Mouse (Mus musculus) liver, embryonic 16.5 days (tissue): ENCODE results near the gene Lrrtm3. TPM values are rescaled to one million over a fixed set of nuclear protein-coding genes. Genes with fewer than 3 reads are reported as not detected.

Experiments
- ATAC-seq: fragments of 200-750 bp; cut with Nextera tagmentation; 2 replicates; pipeline ENCODE4 v1.8.0; 2017; ENCODE audit warnings: low read depth, mild to moderate bottlenecking, moderate number of reproducible peaks, moderate library complexity
- H3K27ac ChIP-seq: fragments of 300-500 bp; sonication (generic); 2 replicates; pipeline ENCODE4 v1.5.1; 2014; ENCODE audit warnings: mild to moderate bottlenecking, low read length
- H3K27me3 ChIP-seq: fragments of 300-500 bp; sonication (generic); 2 replicates; pipeline ENCODE4 v1.6.1; 2014; ENCODE audit warnings: low read depth, low read length, mixed read lengths; ENCODE audit not compliant: control insufficient read depth, insufficient read depth
- H3K36me3 ChIP-seq: fragments of 300-500 bp; sonication (generic); 2 replicates; pipeline ENCODE4 v1.6.1; 2014; ENCODE audit warnings: mild to moderate bottlenecking; ENCODE audit not compliant: control insufficient read depth, insufficient read depth
- H3K4me1 ChIP-seq: fragments of 300-500 bp; sonication (generic); 2 replicates; pipeline ENCODE4 v1.6.1; 2014; ENCODE audit warnings: low read depth, low read length, mixed read lengths; ENCODE audit not compliant: control insufficient read depth
- H3K4me2 ChIP-seq: fragments of 300-500 bp; sonication (generic); 2 replicates; pipeline ENCODE4 v1.6.1; 2014; ENCODE audit warnings: low read depth, low read length, mixed read lengths
- H3K4me3 ChIP-seq: fragments of 300-500 bp; sonication (generic); 2 replicates; pipeline ENCODE4 v1.5.1; 2014; ENCODE audit warnings: low read depth, mild to moderate bottlenecking, low read length
- H3K9ac ChIP-seq: fragments of 300-500 bp; sonication (generic); 2 replicates; pipeline ENCODE4 v1.6.1; 2014; ENCODE audit warnings: low read depth, low read length
- H3K9me3 ChIP-seq: fragments of 300-500 bp; sonication (generic); replicated peaks from 2 replicates; pipeline ENCODE4 v1.6.1; 2016; ENCODE audit warnings: low read length; ENCODE audit not compliant: control insufficient read depth
- WGBS: fragments of 180-500 bp; shearing (Covaris S2); extraction: QIAGEN DNeasy Blood & Tissue Kit; methylation state at CpG from one replicate; pipeline ENCODE4 v1.1.7; 2014; ENCODE audit not compliant: insufficient replicate concordance; 5-methylcytosine and 5-hydroxymethylcytosine counted together
- polyA plus RNA-seq: library from polyadenylated mRNA; unstranded; fragments of >200 nt; fragmentation: Nextera tagmentation; extraction: Ambion mirVana; gene quantifications from 2 replicates; pipeline ENCODE4 v1.2.1, GENCODE M21; 2015

The Lrrtm3 gene
- polyA plus RNA-seq, 1 experiment from 2014 or later = not detected

DNA sequence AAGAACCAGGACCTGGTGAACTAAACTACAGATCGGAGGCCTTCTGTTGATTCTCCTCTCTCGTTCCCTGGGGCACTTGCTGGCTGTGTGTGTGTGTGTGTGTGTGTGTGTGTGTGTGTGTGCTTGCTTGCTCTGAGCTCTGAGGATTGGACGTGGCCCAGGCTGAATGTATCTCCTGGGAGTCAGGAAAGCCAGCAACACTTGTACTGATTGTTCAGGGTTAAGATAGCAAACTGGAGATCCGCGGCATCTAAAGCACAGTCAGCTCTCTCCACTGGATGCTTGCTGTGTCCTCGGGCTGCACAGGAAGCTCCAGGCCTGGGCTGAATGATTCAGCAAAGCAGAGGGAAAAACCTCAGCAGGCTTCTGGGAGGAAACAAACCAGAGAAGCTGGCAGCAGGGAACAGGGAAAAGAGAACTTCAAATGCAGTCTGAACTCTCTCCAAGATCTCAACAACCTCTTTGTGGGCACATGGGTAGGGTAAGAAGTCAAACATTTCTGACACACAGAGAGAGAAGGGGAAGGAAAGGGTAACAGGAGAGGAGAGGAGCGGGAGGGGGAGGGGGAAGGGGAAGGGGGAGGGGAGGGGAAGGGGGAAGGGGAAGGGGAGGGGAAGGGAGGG lies 135.7 kb downstream of the Lrrtm3 start:
- Histone ChIP-seq H3K4me1 (no peaks in the 10 kb centered on the region), H3K4me2 (no peak overlapping the region), H3K27ac (no peak overlapping the region), H3K9me3 (no peaks in the 10 kb centered on the region), H3K27me3 (no peaks in the 10 kb centered on the region), H3K9ac (no peak overlapping the region), H3K36me3 (no peaks in the 10 kb centered on the region), H3K4me3 (no peak overlapping the region)
- no peak for ATAC-seq
- 20% methylated on average over 6 of the region's 7 CpGs for WGBS

DNA sequence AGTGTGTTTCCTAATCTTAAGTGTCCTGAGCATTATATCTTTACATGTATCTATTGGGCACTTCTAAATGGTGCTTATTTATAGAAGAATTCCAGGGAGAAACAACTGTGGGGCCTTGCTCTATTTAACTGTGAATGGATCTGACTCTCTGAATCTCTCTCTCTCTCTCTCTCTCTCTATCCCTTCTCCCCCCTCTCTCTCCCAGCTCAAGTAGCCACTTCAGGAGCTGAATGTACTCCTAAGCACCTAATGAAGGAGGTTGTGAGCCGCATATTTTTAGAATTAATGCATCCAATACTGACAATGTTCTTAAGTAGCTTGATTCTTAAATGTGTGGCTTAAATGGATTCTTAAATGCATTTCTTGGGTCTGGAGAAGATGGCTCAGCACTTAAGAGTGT lies 138.6 kb downstream of the Lrrtm3 start:
- no peaks in the 10 kb centered on the region for H3K36me3 ChIP-seq
- H3K4me3 ChIP-seq = no peak overlapping the region
- no peak overlapping the region for H3K9ac ChIP-seq
- no peaks in the 10 kb centered on the region for H3K4me1 ChIP-seq
- H3K4me2 ChIP-seq = no peak overlapping the region
- no peak overlapping the region for H3K27ac ChIP-seq
- 73% methylated on average over 1 of the region's 1 CpGs for WGBS
- ATAC-seq = no peak
- no peaks in the 10 kb centered on the region for H3K9me3 ChIP-seq
- H3K27me3 ChIP-seq = no peaks in the 10 kb centered on the region

DNA sequence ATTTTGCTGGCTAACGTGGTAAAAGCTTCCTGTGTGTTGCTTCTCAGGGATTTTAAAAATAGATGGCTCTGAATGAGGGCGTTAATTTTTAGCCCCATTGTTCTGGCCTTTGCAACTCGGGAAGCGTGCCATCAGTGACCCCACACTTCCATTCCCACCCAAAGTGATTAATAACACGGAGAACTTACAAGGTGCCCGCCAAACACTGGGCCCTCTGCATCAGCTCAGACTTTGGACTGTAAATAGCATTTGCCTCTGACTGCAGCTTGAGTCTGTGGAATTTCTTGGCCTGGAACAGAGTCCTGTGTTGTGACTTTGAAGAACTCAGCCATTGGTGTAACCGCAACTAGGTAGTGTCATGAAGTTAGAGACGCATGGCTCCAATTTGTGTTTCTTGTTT lies 139.2 kb downstream of the Lrrtm3 start:
- H3K27ac ChIP-seq = no peak overlapping the region
- no peak for ATAC-seq
- H3K4me1 ChIP-seq = no peaks in the 10 kb centered on the region
- WGBS = 46% methylated on average over 8 of the region's 8 CpGs
- no peaks in the 10 kb centered on the region for H3K27me3 ChIP-seq
- H3K4me3 ChIP-seq = no peak overlapping the region
- H3K36me3 ChIP-seq = no peaks in the 10 kb centered on the region
- H3K9me3 ChIP-seq = no peaks in the 10 kb centered on the region
- H3K9ac ChIP-seq = no peak overlapping the region
- H3K4me2 ChIP-seq = no peak overlapping the region

DNA sequence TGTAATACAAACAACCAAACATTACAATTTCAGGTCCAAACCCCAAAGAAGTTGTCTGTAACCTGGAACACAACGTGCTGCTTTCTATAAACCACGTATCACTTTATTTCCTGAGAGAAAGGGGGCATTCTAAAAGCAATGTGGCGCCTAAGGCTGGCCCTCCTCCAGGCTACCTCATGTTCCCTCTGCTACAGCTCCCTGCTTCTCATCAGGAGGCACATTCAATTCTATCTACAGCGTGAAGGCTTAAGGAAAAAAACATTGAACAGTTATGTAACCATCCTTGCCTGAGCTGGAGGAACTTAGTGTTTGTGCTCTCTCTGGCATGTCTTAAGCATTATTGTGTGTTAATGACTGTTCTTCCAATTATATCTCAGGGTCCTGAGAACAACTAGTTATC lies 142.8 kb downstream of the Lrrtm3 start:
- H3K4me2 ChIP-seq = no peak overlapping the region
- H3K9ac ChIP-seq = no peak overlapping the region
- H3K27ac ChIP-seq = no peak overlapping the region
- H3K9me3 ChIP-seq = no peaks in the 10 kb centered on the region
- no peaks in the 10 kb centered on the region for H3K36me3 ChIP-seq
- H3K4me1 ChIP-seq = no peaks in the 10 kb centered on the region
- H3K27me3 ChIP-seq = no peaks in the 10 kb centered on the region
- no peak for ATAC-seq
- 60% methylated on average over 4 of the region's 4 CpGs for WGBS
- no peak overlapping the region for H3K4me3 ChIP-seq

DNA sequence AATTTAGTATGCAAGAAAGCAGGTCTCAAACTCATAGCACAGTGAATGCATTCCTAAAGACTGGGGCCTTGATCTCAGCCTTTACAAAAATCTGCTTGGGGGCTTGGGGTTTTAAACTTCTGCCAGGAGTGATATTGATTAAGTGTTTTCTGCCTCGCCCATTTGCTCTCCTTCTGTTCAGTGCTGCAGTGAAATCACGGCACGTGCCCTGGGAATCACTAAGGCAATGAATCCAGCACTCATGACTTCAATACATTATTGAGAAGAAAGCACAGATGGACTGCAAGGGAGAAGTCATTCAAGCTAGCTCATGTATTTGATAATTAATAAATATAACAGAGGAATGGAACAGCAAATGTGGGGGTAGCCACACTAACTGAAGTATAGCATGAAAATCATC lies 144.5 kb downstream of the Lrrtm3 start:
- Histone ChIP-seq H3K36me3 (no peaks in the 10 kb centered on the region), H3K4me3 (no peak overlapping the region), H3K4me2 (no peak overlapping the region), H3K27ac (no peak overlapping the region), H3K27me3 (no peaks in the 10 kb centered on the region), H3K9me3 (no peaks in the 10 kb centered on the region), H3K9ac (no peak overlapping the region), H3K4me1 (no peaks in the 10 kb centered on the region)
- ATAC-seq = no peak
- 64% methylated on average over 3 of the region's 3 CpGs for WGBS

DNA sequence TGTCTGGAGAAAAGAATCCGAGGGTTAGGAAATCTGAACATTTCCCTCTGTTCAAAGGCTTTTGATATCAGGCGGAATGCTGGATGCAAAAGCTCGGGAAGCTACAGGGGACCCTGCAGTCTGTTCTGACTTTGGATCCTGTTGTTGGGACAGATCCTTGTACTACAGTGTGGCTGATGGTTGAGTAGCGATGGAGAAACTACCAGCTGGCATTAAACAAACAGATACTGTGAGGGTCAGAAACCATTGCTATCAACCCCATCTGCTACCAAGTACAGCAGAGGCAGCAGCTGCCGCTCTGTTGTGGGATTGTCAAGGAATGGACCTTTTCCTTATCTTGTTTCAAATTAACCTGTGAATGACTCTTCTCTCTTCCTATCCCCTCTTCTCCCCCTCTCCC lies 156.1 kb downstream of the Lrrtm3 start:
- H3K27me3 ChIP-seq = no peaks in the 10 kb centered on the region
- H3K27ac ChIP-seq = no peak overlapping the region
- H3K9ac ChIP-seq = no peak overlapping the region
- H3K9me3 ChIP-seq = no peaks in the 10 kb centered on the region
- H3K36me3 ChIP-seq = no peaks in the 10 kb centered on the region
- H3K4me3 ChIP-seq = no peak overlapping the region
- no peaks in the 10 kb centered on the region for H3K4me1 ChIP-seq
- no peak for ATAC-seq
- no peak overlapping the region for H3K4me2 ChIP-seq
- whole genome bisulfite sequencing = 59% methylated on average over 5 of the region's 5 CpGs

DNA sequence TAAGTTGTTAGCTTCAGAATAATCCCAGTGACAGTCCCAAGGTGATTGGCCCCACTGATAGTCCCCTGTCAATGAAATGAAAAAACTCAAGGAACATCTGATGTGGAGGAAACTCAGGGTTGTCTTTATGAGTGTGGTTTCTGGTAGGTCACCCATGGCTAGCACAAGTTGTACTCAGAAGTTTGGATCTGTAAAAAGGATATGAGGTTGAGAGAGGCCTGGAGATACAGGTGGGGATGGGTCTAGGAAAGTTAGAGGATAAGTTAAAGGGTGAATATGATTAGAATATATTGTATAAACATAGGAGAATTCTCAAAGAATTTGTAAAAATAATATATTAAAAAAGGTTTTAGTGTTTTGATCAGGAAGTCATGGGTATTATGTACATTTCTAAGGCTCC lies 162.7 kb downstream of the Lrrtm3 start, which contains the start of gene Gm10118:
Gene Gm10118 (minus strand): TSS at position 101 of the 400 bp plus-strand sequence.
- Histone ChIP-seq H3K9me3 (no peaks in the 10 kb centered on the region), H3K36me3 (no peaks in the 10 kb centered on the region), H3K27me3 (no peaks in the 10 kb centered on the region), H3K4me3 (no peak within 1 kb of the TSS), H3K4me2 (no peak within 1 kb of the TSS), H3K4me1 (no peaks in the 10 kb centered on the region), H3K27ac (no peak within 1 kb of the TSS), H3K9ac (no peak within 1 kb of the TSS)
- ATAC-seq = no peak

DNA sequence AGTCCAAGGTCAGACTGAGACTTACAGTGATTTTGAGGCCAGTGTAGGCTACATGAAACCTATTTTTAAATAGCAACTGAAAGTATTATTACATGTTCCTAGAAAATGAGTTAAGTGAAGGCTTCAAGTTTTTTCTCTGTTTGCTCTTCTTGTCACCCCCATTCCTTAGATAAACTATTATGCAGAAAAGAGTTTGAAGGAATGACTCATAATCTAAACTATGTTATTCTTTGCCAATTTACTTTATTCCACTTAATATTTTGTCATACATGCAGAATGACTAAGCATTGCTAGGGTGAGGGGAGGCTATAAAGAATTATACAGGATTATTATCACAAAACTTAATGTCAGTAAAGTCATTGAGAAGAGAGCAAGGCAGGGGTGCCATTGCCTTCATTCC lies 181.2 kb downstream of the Lrrtm3 start:
- Histone ChIP-seq H3K27me3 (no peaks in the 10 kb centered on the region), H3K4me3 (no peak overlapping the region), H3K27ac (no peak overlapping the region), H3K36me3 (no peaks in the 10 kb centered on the region), H3K9me3 (no peaks in the 10 kb centered on the region), H3K4me2 (no peak overlapping the region), H3K4me1 (no peaks in the 10 kb centered on the region), H3K9ac (no peak overlapping the region)
- no peak for ATAC-seq

DNA sequence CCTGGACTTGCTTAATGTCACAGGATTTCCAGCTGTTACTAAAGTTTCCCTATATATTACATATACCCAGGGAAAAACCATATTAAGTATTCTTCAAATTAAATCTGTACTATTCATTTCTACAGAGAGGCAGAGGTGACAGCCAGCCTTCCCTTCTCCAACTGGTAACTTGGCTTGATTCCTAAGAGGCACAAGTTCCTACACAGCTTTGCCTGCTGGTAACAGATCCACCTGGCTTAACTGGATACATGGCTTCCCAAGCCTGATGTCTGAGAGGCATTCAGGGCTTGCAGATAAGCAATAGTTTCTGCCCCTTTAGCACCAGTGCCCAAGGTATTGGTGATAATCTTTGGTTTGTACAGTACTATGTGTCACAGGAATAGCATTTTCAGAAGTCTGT lies 190.2 kb downstream of the Lrrtm3 start:
- Histone ChIP-seq H3K9ac (no peak overlapping the region), H3K27ac (no peak overlapping the region), H3K27me3 (no peaks in the 10 kb centered on the region), H3K9me3 (no peaks in the 10 kb centered on the region), H3K4me1 (no peaks in the 10 kb centered on the region), H3K4me3 (no peak overlapping the region), H3K4me2 (no peak overlapping the region), H3K36me3 (no peaks in the 10 kb centered on the region)
- no peak for ATAC-seq

DNA sequence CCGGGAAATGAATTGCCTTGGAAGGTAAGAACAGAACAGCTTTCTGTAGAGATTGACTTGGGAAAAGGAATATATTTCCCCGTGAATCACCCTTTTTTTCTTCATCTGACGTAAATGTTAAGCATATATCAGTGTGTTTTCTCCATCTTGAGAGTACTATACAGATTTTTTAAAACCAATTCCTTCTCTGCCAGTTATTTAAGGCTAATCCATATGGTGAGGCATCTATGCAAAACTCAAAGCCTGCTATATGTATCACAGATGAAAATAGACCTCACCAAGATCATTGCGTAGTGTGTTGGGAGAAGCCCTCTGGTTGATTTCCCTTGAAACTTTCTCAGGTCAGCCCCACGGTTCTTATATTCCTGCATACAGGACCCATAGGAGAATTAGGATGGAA lies 195.5 kb downstream of the Lrrtm3 start:
- Histone ChIP-seq H3K27ac (no peak overlapping the region), H3K9ac (no peak overlapping the region), H3K4me3 (no peak overlapping the region), H3K4me1 (no peaks in the 10 kb centered on the region), H3K36me3 (no peaks in the 10 kb centered on the region), H3K27me3 (no peaks in the 10 kb centered on the region), H3K9me3 (no peaks in the 10 kb centered on the region), H3K4me2 (no peak overlapping the region)
- 62% methylated on average over 5 of the region's 5 CpGs for WGBS
- ATAC-seq = no peak
